Mouse (Mus musculus): ENCODE measurements around the gene St7.

Gene St7

GRCm38 (mm10) chr6:17816865-17817435, 124.2 kb downstream of the St7 start:
- no peak for DNase-seq (ENCODE audit: low spot score)

GRCm38 (mm10) chr6:17823614-17824013, 130.9 kb downstream of the St7 start:
- DNase-seq (ENCODE audit: low spot score): no peak

GRCm38 (mm10) chr6:17824735-17825134, 132.0 kb downstream of the St7 start:
- no peak for DNase-seq (ENCODE audit: low spot score)

- no peak for DNase-seq (ENCODE audit: low spot score)
These were observed 135.6 kb downstream of the St7 start for GRCm38 (mm10) chr6:17828382-17828781.

GRCm38 (mm10) chr6:17829981-17830380, 137.2 kb downstream of the St7 start:
- DNase-seq (ENCODE audit: low spot score): no peak

- peak; percentile 55 for DNase-seq (ENCODE audit: low spot score)
These were observed 141.8 kb downstream of the St7 start for GRCm38 (mm10) chr6:17834493-17834892.

GRCm38 (mm10) chr6:17835693-17836092, 143.0 kb downstream of the St7 start:
- no peak for DNase-seq (ENCODE audit: low spot score)

- DNase-seq (ENCODE audit: low spot score): peak; percentile 7
These were observed 144.9 kb downstream of the St7 start for GRCm38 (mm10) chr6:17837676-17838075.

GRCm38 (mm10) chr6:17840431-17840830, 147.7 kb downstream of the St7 start:
- DNase-seq (ENCODE audit: low spot score): no peak

- peak; percentile 57 for DNase-seq (ENCODE audit: low spot score)
These were observed 150.0 kb downstream of the St7 start for GRCm38 (mm10) chr6:17842759-17843158.

- DNase-seq (ENCODE audit: low spot score): no peak
These were observed 158.6 kb downstream of the St7 start for GRCm38 (mm10) chr6:17851316-17851715.

GRCm38 (mm10) chr6:17853587-17854274, 161.0 kb downstream of the St7 start:
- no peak for DNase-seq (ENCODE audit: low spot score)

GRCm38 (mm10) chr6:17855616-17856015, 162.9 kb downstream of the St7 start:
- no peak for DNase-seq (ENCODE audit: low spot score)

GRCm38 (mm10) chr6:17859564-17859963, 166.8 kb downstream of the St7 start:
- no peak for DNase-seq (ENCODE audit: low spot score)

- DNase-seq (ENCODE audit: low spot score): no peak
These were observed 167.7 kb downstream of the St7 start for GRCm38 (mm10) chr6:17860463-17860862.

- no peak for DNase-seq (ENCODE audit: low spot score)
These were observed 175.1 kb downstream of the St7 start for GRCm38 (mm10) chr6:17867796-17868195.

- no peak for DNase-seq (ENCODE audit: low spot score)
These were observed 179.2 kb downstream of the St7 start for GRCm38 (mm10) chr6:17871831-17872372.

- DNase-seq (ENCODE audit: low spot score): no peak
These were observed 182.9 kb downstream of the St7 start for GRCm38 (mm10) chr6:17875606-17876005.

- no peak for DNase-seq (ENCODE audit: low spot score)
These were observed 183.4 kb downstream of the St7 start for GRCm38 (mm10) chr6:17876023-17876613.

GRCm38 (mm10) chr6:17876670-17877179, 184.0 kb downstream of the St7 start:
- DNase-seq (ENCODE audit: low spot score): no peak

- DNase-seq (ENCODE audit: low spot score): no peak
These were observed 190.2 kb downstream of the St7 start for GRCm38 (mm10) chr6:17882943-17883342.

GRCm38 (mm10) chr6:17887765-17888164, 195.0 kb downstream of the St7 start:
- no peak for DNase-seq (ENCODE audit: low spot score)

GRCm38 (mm10) chr6:17895562-17895961, 202.8 kb downstream of the St7 start:
- DNase-seq (ENCODE audit: low spot score): no peak
